Mouse (Mus musculus): Measurements from ENCODE around the gene Nfatc3. TPM values are rescaled to one million over a fixed set of nuclear protein-coding genes. Genes with fewer than 3 reads are reported as not detected.

Gene Nfatc3
- polyA plus RNA-seq, 1 experiment from 2014 or later = 3.4 TPM

- ATAC-seq (ENCODE audit: low FRiP score, low TSS enrichment) (no peak), DNase-seq (no peak)
- Histone ChIP-seq H3K4me1 (ENCODE audit: control insufficient read depth, insufficient read depth, low read length) (peaks cover 22% of the 10 kb centered on the region), H3K27me3 (ENCODE audit: control insufficient read depth, insufficient read depth, low read length) (peaks cover 69% of the 10 kb centered on the region), H3K4me3 (replicated peaks; ENCODE audit: low read depth, low read length) (peak overlapping the region; percentile 45), H3K27ac (replicated peaks; ENCODE audit: low read depth, low read length) (no peak overlapping the region), H3K36me3 (ENCODE audit: control insufficient read depth, insufficient read depth, low read length) (peaks cover 7% of the 10 kb centered on the region; the same call in 1 of the 2 replicates), H3K9me3 (ENCODE audit: control insufficient read depth, low read length) (no peaks in the 10 kb centered on the region), H3K4me2 (ENCODE audit: low read length) (peak overlapping the region; percentile 78), H3K9ac (replicated peaks; ENCODE audit: low read length) (peak overlapping the region; percentile 39)
- WGBS = 4% methylated on average over 22 of the region's 22 CpGs
These were observed 78.7 kb downstream of the Nfatc3 start for GRCm38 (mm10) chr8:106137218-106137905.

- Histone ChIP-seq H3K9ac (replicated peaks; ENCODE audit: low read length) (peak overlapping the region; percentile 39), H3K27ac (replicated peaks; ENCODE audit: low read depth, low read length) (no peak overlapping the region), H3K36me3 (ENCODE audit: control insufficient read depth, insufficient read depth, low read length) (peaks cover 2% of the 10 kb centered on the region; the same call in 1 of the 2 replicates), H3K9me3 (ENCODE audit: control insufficient read depth, low read length) (no peaks in the 10 kb centered on the region), H3K4me2 (ENCODE audit: low read length) (peak overlapping the region; percentile 78), H3K27me3 (ENCODE audit: control insufficient read depth, insufficient read depth, low read length) (peaks cover 69% of the 10 kb centered on the region), H3K4me1 (ENCODE audit: control insufficient read depth, insufficient read depth, low read length) (peaks cover 22% of the 10 kb centered on the region), H3K4me3 (replicated peaks; ENCODE audit: low read depth, low read length) (peak overlapping the region; percentile 45)
- DNase-seq (peak; percentile 67), ATAC-seq (ENCODE audit: low FRiP score, low TSS enrichment) (no peak)
- WGBS = under 1% methylated on average over 24 of the region's 24 CpGs
These were observed 79.4 kb downstream of the Nfatc3 start for GRCm38 (mm10) chr8:106137906-106138477.

- Histone ChIP-seq H3K27ac (replicated peaks; ENCODE audit: low read depth, low read length) (no peak overlapping the region), H3K27me3 (ENCODE audit: control insufficient read depth, insufficient read depth, low read length) (peaks cover 69% of the 10 kb centered on the region), H3K4me2 (ENCODE audit: low read length) (peak overlapping the region; percentile 78), H3K9me3 (ENCODE audit: control insufficient read depth, low read length) (no peaks in the 10 kb centered on the region), H3K9ac (replicated peaks; ENCODE audit: low read length) (no peak overlapping the region; the same call in 1 of the 2 replicates), H3K4me1 (ENCODE audit: control insufficient read depth, insufficient read depth, low read length) (peaks cover 22% of the 10 kb centered on the region), H3K4me3 (replicated peaks; ENCODE audit: low read depth, low read length) (peak overlapping the region; percentile 45), H3K36me3 (ENCODE audit: control insufficient read depth, insufficient read depth, low read length) (no peaks in the 10 kb centered on the region)
- ATAC-seq (ENCODE audit: low FRiP score, low TSS enrichment) = no peak
- 22% methylated on average over 7 of the region's 7 CpGs for WGBS
- DNase-seq = no peak
These were observed 80.0 kb downstream of the Nfatc3 start for GRCm38 (mm10) chr8:106138616-106139015.

DNA sequence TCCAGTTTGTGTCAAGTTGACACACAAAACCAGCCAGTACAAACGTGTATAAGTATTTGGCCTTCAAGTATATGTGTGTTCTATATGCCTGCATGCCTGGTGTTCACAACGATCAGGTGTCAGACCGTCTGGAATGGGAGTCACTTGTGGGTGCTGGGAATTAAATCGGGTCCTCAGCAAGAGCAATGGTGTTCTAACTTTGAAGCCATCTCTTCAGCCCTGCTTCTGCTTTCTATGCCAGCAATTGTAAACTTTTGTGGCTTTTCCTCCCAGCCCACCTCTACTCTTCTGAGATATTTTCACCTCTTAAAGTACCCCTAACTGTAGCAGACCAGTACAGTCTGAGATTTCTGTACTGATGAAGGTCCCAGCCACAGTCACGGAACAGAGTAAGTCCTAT lies 81.6 kb downstream of the Nfatc3 start:
- ATAC-seq (ENCODE audit: low FRiP score, low TSS enrichment) (no peak), DNase-seq (no peak)
- Histone ChIP-seq H3K4me2 (ENCODE audit: low read length) (no peak overlapping the region), H3K27ac (replicated peaks; ENCODE audit: low read depth, low read length) (no peak overlapping the region), H3K4me1 (ENCODE audit: control insufficient read depth, insufficient read depth, low read length) (peaks cover 22% of the 10 kb centered on the region), H3K9me3 (ENCODE audit: control insufficient read depth, low read length) (no peaks in the 10 kb centered on the region), H3K4me3 (replicated peaks; ENCODE audit: low read depth, low read length) (no peak overlapping the region), H3K27me3 (ENCODE audit: control insufficient read depth, insufficient read depth, low read length) (peaks cover 53% of the 10 kb centered on the region), H3K36me3 (ENCODE audit: control insufficient read depth, insufficient read depth, low read length) (no peaks in the 10 kb centered on the region), H3K9ac (replicated peaks; ENCODE audit: low read length) (no peak overlapping the region)
- 64% methylated on average over 5 of the region's 5 CpGs for WGBS

GRCm38 (mm10) chr8:106140769-106141168 lies 82.1 kb downstream of the Nfatc3 start:
- no peak; the same call in 1 of the 2 replicates for ATAC-seq (ENCODE audit: low FRiP score, low TSS enrichment)
- H3K27me3 ChIP-seq (ENCODE audit: control insufficient read depth, insufficient read depth, low read length) = peaks cover 47% of the 10 kb centered on the region

GRCm38 (mm10) chr8:106145331-106145730 lies 86.7 kb downstream of the Nfatc3 start:
- no peaks in the 10 kb centered on the region for H3K9me3 ChIP-seq (ENCODE audit: control insufficient read depth, low read length)
- no peak overlapping the region for H3K27ac ChIP-seq (replicated peaks; ENCODE audit: low read depth, low read length)
- peaks cover 2% of the 10 kb centered on the region; the same call in 1 of the 2 replicates for H3K27me3 ChIP-seq (ENCODE audit: control insufficient read depth, insufficient read depth, low read length)
- no peak overlapping the region for H3K4me2 ChIP-seq (ENCODE audit: low read length)
- no peak for ATAC-seq (ENCODE audit: low FRiP score, low TSS enrichment)
- 93% methylated on average over 2 of the region's 2 CpGs for WGBS
- no peaks in the 10 kb centered on the region for H3K4me1 ChIP-seq (ENCODE audit: control insufficient read depth, insufficient read depth, low read length)
- DNase-seq = no peak
- H3K9ac ChIP-seq (replicated peaks; ENCODE audit: low read length) = no peak overlapping the region
- no peaks in the 10 kb centered on the region for H3K36me3 ChIP-seq (ENCODE audit: control insufficient read depth, insufficient read depth, low read length)
- H3K4me3 ChIP-seq (replicated peaks; ENCODE audit: low read depth, low read length) = no peak overlapping the region

More at GRCm38 (mm10) chr8:106140769-106141168, 82.1 kb downstream of the Nfatc3 start:
- H3K4me3 ChIP-seq (replicated peaks; ENCODE audit: low read depth, low read length) = no peak overlapping the region
- DNase-seq = peak; percentile 92
- H3K9me3 ChIP-seq (ENCODE audit: control insufficient read depth, low read length) = no peaks in the 10 kb centered on the region
- H3K36me3 ChIP-seq (ENCODE audit: control insufficient read depth, insufficient read depth, low read length) = no peaks in the 10 kb centered on the region
- 16% methylated on average over 13 of the region's 13 CpGs for WGBS
- H3K4me1 ChIP-seq (ENCODE audit: control insufficient read depth, insufficient read depth, low read length) = peaks cover 20% of the 10 kb centered on the region
- no peak overlapping the region for H3K4me2 ChIP-seq (ENCODE audit: low read length)
- H3K9ac ChIP-seq (replicated peaks; ENCODE audit: low read length) = no peak overlapping the region
- H3K27ac ChIP-seq (replicated peaks; ENCODE audit: low read depth, low read length) = no peak overlapping the region

DNA sequence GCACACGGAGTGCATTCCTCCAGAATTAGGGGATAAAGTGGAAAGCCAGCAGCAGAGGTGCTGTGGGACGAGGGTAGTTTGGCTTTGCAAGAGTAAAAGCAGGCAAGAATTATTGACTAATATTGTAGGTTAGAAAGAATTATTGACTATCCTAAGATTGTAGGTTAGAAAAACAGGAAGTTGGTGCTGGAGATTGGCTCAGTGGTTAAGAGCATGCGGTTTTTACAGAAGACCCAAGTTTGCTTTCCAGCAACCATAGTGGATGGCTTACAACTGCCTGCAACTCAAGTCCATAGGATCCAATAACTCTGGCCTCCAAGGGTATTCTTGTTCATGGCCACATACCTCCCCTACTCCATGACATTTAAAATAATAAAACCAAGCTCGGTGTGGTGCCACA lies 87.4 kb downstream of the Nfatc3 start:
- no peaks in the 10 kb centered on the region for H3K27me3 ChIP-seq (ENCODE audit: control insufficient read depth, insufficient read depth, low read length)
- ATAC-seq (ENCODE audit: low FRiP score, low TSS enrichment) (no peak), DNase-seq (no peak)
- no peak overlapping the region for H3K4me2 ChIP-seq (ENCODE audit: low read length)
- peaks cover 5% of the 10 kb centered on the region for H3K4me1 ChIP-seq (ENCODE audit: control insufficient read depth, insufficient read depth, low read length)
- no peak overlapping the region for H3K9ac ChIP-seq (replicated peaks; ENCODE audit: low read length)
- no peak overlapping the region for H3K27ac ChIP-seq (replicated peaks; ENCODE audit: low read depth, low read length)
- no peak overlapping the region for H3K4me3 ChIP-seq (replicated peaks; ENCODE audit: low read depth, low read length)
- no peaks in the 10 kb centered on the region for H3K9me3 ChIP-seq (ENCODE audit: control insufficient read depth, low read length)
- 91% methylated on average over 4 of the region's 4 CpGs for WGBS
- H3K36me3 ChIP-seq (ENCODE audit: control insufficient read depth, insufficient read depth, low read length) = no peaks in the 10 kb centered on the region

DNA sequence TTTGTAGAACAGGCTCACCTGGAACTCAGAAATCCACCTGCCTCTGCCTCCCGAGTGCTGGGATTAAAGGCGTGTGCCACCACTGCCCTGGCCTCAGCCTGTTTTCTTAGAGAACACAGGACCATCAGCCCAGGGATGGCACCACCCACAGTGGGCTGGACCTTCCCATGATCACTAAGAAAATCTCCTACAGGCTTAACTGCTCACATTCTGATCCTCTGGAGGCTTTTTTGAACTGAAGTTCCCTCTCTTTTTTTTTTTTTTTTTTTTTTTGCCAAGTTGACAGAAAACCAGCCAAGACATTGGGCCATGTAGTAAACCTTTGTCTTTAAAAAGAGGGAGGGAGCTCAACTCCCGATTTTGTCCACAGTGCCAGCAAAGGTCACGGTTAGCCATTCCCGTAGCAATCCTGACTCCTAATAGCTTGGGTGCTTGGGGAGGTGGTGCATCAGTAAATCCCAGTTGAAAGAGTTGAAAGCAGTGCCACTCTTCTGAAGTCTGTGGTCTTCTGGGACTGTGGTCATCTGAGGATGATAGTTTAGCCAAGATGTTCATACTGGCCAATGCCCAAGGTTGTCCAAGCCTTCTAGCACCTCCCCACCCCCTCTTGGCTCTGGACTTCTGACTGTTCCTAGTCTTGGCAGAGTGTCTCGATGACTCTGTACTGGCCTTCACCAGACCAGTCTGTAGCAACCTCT lies 89.4 kb downstream of the Nfatc3 start:
- DNase-seq = no peak
- WGBS = 90% methylated on average over 6 of the region's 6 CpGs

More for the DNA sequence above, 89.4 kb downstream of the Nfatc3 start:
- H3K9me3 ChIP-seq (ENCODE audit: control insufficient read depth, low read length) = no peaks in the 10 kb centered on the region
- no peak overlapping the region for H3K27ac ChIP-seq (replicated peaks; ENCODE audit: low read depth, low read length)
- ATAC-seq (ENCODE audit: low FRiP score, low TSS enrichment) = no peak
- H3K4me2 ChIP-seq (ENCODE audit: low read length) = no peak overlapping the region
- H3K4me1 ChIP-seq (ENCODE audit: control insufficient read depth, insufficient read depth, low read length) = peaks cover 7% of the 10 kb centered on the region
- H3K4me3 ChIP-seq (replicated peaks; ENCODE audit: low read depth, low read length) = no peak overlapping the region
- H3K27me3 ChIP-seq (ENCODE audit: control insufficient read depth, insufficient read depth, low read length) = no peaks in the 10 kb centered on the region
- no peaks in the 10 kb centered on the region for H3K36me3 ChIP-seq (ENCODE audit: control insufficient read depth, insufficient read depth, low read length)
- no peak overlapping the region for H3K9ac ChIP-seq (replicated peaks; ENCODE audit: low read length)
